Mouse (Mus musculus) olfactory bulb, adult 2 months (tissue): ENCODE measurements around the gene Trub1.

ENCODE experiments used
- CTCF ChIP-seq: fragments of 200-500 bp; IDR thresholded peaks from 2 replicates; pipeline ENCODE4 v1.5.1; 2012; ENCODE audit warnings: low read depth, mild to moderate bottlenecking, low read length, moderate library complexity; ENCODE audit not compliant: insufficient read depth
- POLR2A ChIP-seq: fragments of 200-500 bp; IDR thresholded peaks from 2 replicates; pipeline ENCODE4 v1.6.1; 2012; ENCODE audit warnings: mild to moderate bottlenecking, low read depth, low read length, moderate library complexity; ENCODE audit not compliant: insufficient read depth

DNA sequence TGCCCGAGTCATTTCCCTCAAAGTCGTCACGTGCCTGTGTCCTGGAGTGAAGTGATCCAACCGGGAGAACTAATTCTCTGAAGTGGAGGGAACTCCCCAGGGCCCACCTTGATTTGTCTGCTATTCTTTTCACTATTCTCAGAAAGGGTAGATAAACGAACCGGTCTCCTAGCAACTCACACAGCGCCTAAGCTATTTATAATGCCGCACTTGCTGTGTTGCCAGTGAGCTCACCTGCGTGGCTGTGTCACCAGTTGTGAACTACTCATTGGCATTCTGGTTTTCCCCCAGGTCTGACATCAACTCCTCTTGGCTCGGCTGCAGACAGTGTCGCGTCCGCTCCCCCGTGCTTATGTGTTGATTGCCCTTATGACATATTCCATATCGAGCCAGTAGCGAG, 20.6 kb downstream of the Trub1 start:
- TF ChIP-seq CTCF (no peak), POLR2A (no peak)
